25 mouse cellular contexts compared by ENCODE assay signal in the genomic region with DNA sequence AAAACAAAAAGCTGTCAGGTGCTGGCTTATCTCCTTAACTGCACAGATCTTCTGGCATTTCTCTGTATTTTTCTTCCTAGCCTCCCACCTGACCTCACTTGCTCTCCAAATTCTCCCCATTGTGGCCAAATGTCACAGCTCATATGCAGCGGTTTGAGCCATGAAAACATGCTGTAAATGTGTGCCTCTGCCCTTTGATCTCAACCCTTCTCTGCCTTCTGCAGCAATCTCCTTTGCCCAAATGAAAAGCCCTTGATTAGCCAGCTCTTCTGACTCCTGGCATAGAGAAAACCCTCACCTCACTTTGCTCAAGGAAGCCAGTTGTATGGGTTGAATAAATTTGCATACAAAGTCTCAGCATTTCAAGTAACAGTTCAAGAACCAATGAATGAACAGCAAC.
DNase-seq lines count a peak whose midpoint lies in the region; ATAC-seq and TF ChIP-seq lines count a peak whose summit lies in the region.
"Had no signal": no experiment of that assay in that cellular context is flagged by ENCODE, and none has a peak within 500 bp of the region (broad histone marks: within the 10 kb centered on the region; RNA-seq: fewer than 3 reads in every experiment).

No protein-coding gene starts in this region.

- peaks cover 12% of the 10 kb centered on the region for H3K4me1 ChIP-seq in kidney, embryonic 15.5 days
- H3K4me1 ChIP-seq in kidney, embryonic 14.5 days (ENCODE audit: control insufficient read depth, insufficient read depth, low read length), result peaks cover 9% of the 10 kb centered on the region; the same call in 1 of the 2 replicates
- peaks cover 16% of the 10 kb centered on the region for H3K4me1 ChIP-seq in midbrain, embryonic 15.5 days
- no peaks in the 10 kb centered on the region for H3K4me1 ChIP-seq in midbrain, postnatal 0 days (ENCODE audit: insufficient read depth, low read length)

- no peaks in the 10 kb centered on the region for H3K9me3 ChIP-seq in kidney, embryonic 15.5 days (replicated peaks)
- no peaks in the 10 kb centered on the region for H3K9me3 ChIP-seq in kidney, embryonic 14.5 days (ENCODE audit: control insufficient read depth, low read length)
- no peaks in the 10 kb centered on the region for H3K9me3 ChIP-seq in midbrain, embryonic 15.5 days
- no peaks in the 10 kb centered on the region for H3K9me3 ChIP-seq in midbrain, postnatal 0 days (ENCODE audit: low read length)
- H3K9me3 ChIP-seq: embryonic facial prominence, embryonic 10.5 days; embryonic facial prominence, embryonic 13.5 days; forebrain, embryonic 12.5 days; forebrain, embryonic 15.5 days had no signal

- H3K9ac ChIP-seq in kidney, embryonic 15.5 days, result no peak overlapping the region
- H3K9ac ChIP-seq in kidney, embryonic 14.5 days (ENCODE audit: low read depth, low read length), result no peak overlapping the region
- no peak overlapping the region for H3K9ac ChIP-seq in midbrain, embryonic 15.5 days
- no peak overlapping the region for H3K9ac ChIP-seq in midbrain, postnatal 0 days (replicated peaks; ENCODE audit: low read length, poor library complexity, severe bottlenecking)
- H3K9ac ChIP-seq: embryonic facial prominence, embryonic 13.5 days; forebrain, embryonic 12.5 days; forebrain, embryonic 15.5 days; hindbrain, embryonic 14.5 days had no signal

- peak; percentile 34 for DNase-seq in heart, adult 11 months
- no peak for DNase-seq in heart, postnatal 36 days
- peak; percentile 23 for DNase-seq in kidney, adult 18-20 months
- DNase-seq in kidney, postnatal 14 days, result peak; percentile 23
- DNase-seq in midbrain, postnatal 0 days (ENCODE audit: low spot score), result no peak
- DNase-seq: adrenal gland, adult 8-10 months; adrenal gland, postnatal 25 days; cerebellum, adult 11-12 months; cerebellum, adult 8-10 months; cerebellum, postnatal 10 days; cerebellum, postnatal 36 days; embryo, embryonic 11 days; gastrocnemius, postnatal 25 days; heart, adult 2 months had no signal

- TF ChIP-seq CTCF in midbrain, postnatal 0 days (IDR thresholded peaks at IDR 0.05), result no peak

- no peak for ATAC-seq in kidney, embryonic 15.5 days (replicated peaks; ENCODE audit: low FRiP score)
- no peak for ATAC-seq in kidney, embryonic 14.5 days (ENCODE audit: low FRiP score, low TSS enrichment)
- ATAC-seq in midbrain, embryonic 15.5 days (replicated peaks), result no peak
- no peak for ATAC-seq in midbrain, postnatal 0 days (ENCODE audit: low FRiP score)
- ATAC-seq: activated CD4-positive, CD25-positive, alpha-beta regulatory T cell, adult 4 months; forebrain, embryonic 15.5 days had no signal

- 10% methylated on average over 1 of the region's 1 CpGs for WGBS in kidney, embryonic 15.5 days
- 13% methylated on average over 1 of the region's 1 CpGs for WGBS in kidney, embryonic 14.5 days
- 29% methylated on average over 1 of the region's 1 CpGs for WGBS in midbrain, embryonic 15.5 days
- 17% methylated on average over 1 of the region's 1 CpGs for WGBS in midbrain, postnatal 0 days

- intact Hi-C loops in heart, postnatal 36 days (cut with DNase I), result no loop called here

- no peak overlapping the region for H3K27ac ChIP-seq in kidney, embryonic 15.5 days
- H3K27ac ChIP-seq in kidney, embryonic 14.5 days (ENCODE audit: low read depth, low read length), result no peak overlapping the region
- 0 out of 2 replicates have a peak overlapping the region, but pooled peaks have one; percentile 14 for H3K27ac ChIP-seq in midbrain, embryonic 15.5 days
- H3K27ac ChIP-seq in midbrain, postnatal 0 days (ENCODE audit: low read depth, low read length), result no peak overlapping the region
- H3K27ac ChIP-seq: embryonic facial prominence, embryonic 10.5 days; embryonic facial prominence, embryonic 13.5 days; forebrain, embryonic 12.5 days; forebrain, embryonic 15.5 days; heart, adult 2 months; hindbrain, embryonic 14.5 days had no signal

- no peaks in the 10 kb centered on the region for H3K36me3 ChIP-seq in kidney, embryonic 15.5 days
- H3K36me3 ChIP-seq in kidney, embryonic 14.5 days (ENCODE audit: control insufficient read depth, insufficient read depth, low read length), result no peaks in the 10 kb centered on the region
- no peaks in the 10 kb centered on the region for H3K36me3 ChIP-seq in midbrain, embryonic 15.5 days (replicated peaks)
- H3K36me3 ChIP-seq in midbrain, postnatal 0 days (ENCODE audit: insufficient read depth, low read length), result no peaks in the 10 kb centered on the region
- H3K36me3 ChIP-seq: embryonic facial prominence, embryonic 10.5 days; embryonic facial prominence, embryonic 13.5 days; forebrain, embryonic 12.5 days; forebrain, embryonic 15.5 days had no signal

- no peak overlapping the region for H3K4me2 ChIP-seq in kidney, embryonic 15.5 days
- no peak overlapping the region for H3K4me2 ChIP-seq in kidney, embryonic 14.5 days (replicated peaks; ENCODE audit: low read depth, low read length)
- no peak overlapping the region for H3K4me2 ChIP-seq in midbrain, embryonic 15.5 days
- no peak overlapping the region for H3K4me2 ChIP-seq in midbrain, postnatal 0 days (ENCODE audit: low read depth, low read length, poor library complexity, severe bottlenecking)
- H3K4me2 ChIP-seq: embryonic facial prominence, embryonic 13.5 days; forebrain, embryonic 12.5 days; forebrain, embryonic 15.5 days; heart, embryonic 11.5 days; hindbrain, embryonic 14.5 days had no signal

- no peaks in the 10 kb centered on the region for H3K27me3 ChIP-seq in kidney, embryonic 15.5 days
- H3K27me3 ChIP-seq in kidney, embryonic 14.5 days (ENCODE audit: control insufficient read depth, insufficient read depth, low read length), result 0 out of 2 replicates have a peak, but pooled peaks cover 4% of the 10 kb centered on the region
- H3K27me3 ChIP-seq in midbrain, embryonic 15.5 days (replicated peaks), result no peaks in the 10 kb centered on the region
- H3K27me3 ChIP-seq in midbrain, postnatal 0 days (ENCODE audit: insufficient read depth, low read length), result no peaks in the 10 kb centered on the region

- H3K4me3 ChIP-seq in kidney, embryonic 15.5 days (replicated peaks), result no peak overlapping the region
- H3K4me3 ChIP-seq in kidney, embryonic 14.5 days (ENCODE audit: low read length), result no peak overlapping the region
- H3K4me3 ChIP-seq in midbrain, embryonic 15.5 days, result no peak overlapping the region
- H3K4me3 ChIP-seq in midbrain, postnatal 0 days (ENCODE audit: low read depth, low read length), result no peak overlapping the region
- H3K4me3 ChIP-seq: embryonic facial prominence, embryonic 10.5 days; embryonic facial prominence, embryonic 13.5 days; erythroblast, embryonic 14.5 days; forebrain, embryonic 12.5 days; forebrain, embryonic 15.5 days; heart, adult 2 months had no signal

Comparison
In these comparisons a context has a peak if more than half of its experiments do, and no peak if none do; other contexts are left out.
1. DNase-seq: peak in heart, adult 11 months (single experiment), kidney, adult 18-20 months (single experiment) and kidney, postnatal 14 days (single experiment); none in heart, postnatal 36 days (0 of 2) and midbrain, postnatal 0 days (single experiment).